Mouse (Mus musculus) olfactory bulb, adult 2 months (tissue): Measurements from ENCODE around the gene Tuba1b.

Experiments
- CTCF ChIP-seq: fragments of 200-500 bp; IDR thresholded peaks from 2 replicates; pipeline ENCODE4 v1.5.1; 2012; ENCODE audit warnings: low read depth, mild to moderate bottlenecking, low read length, moderate library complexity; ENCODE audit not compliant: insufficient read depth
- POLR2A ChIP-seq: fragments of 200-500 bp; IDR thresholded peaks from 2 replicates; pipeline ENCODE4 v1.6.1; 2012; ENCODE audit warnings: mild to moderate bottlenecking, low read depth, low read length, moderate library complexity; ENCODE audit not compliant: insufficient read depth

- TF ChIP-seq CTCF (no peak), POLR2A (no peak)
Measured at GRCm38 (mm10) chr15:98897495-98897894, 36.9 kb downstream of the Tuba1b start.
